Mouse (Mus musculus): ENCODE data around the gene Dcaf17.

The Dcaf17 gene

GRCm38 (mm10) chr2:71055300-71056114 lies at the start of gene Dcaf17, which contains the start of gene Mettl8:
Dcaf17 (plus strand) TSS chr2:71055328.
Mettl8 (minus strand) TSS chr2:71055583.
- in situ Hi-C loops (cut with MboI, MseI): no loop called here

- in situ Hi-C loops (cut with MboI, MseI): no loop called here
These were observed 43.3 kb upstream of the Dcaf17 start for GRCm38 (mm10) chr2:71011816-71012215.

DNA sequence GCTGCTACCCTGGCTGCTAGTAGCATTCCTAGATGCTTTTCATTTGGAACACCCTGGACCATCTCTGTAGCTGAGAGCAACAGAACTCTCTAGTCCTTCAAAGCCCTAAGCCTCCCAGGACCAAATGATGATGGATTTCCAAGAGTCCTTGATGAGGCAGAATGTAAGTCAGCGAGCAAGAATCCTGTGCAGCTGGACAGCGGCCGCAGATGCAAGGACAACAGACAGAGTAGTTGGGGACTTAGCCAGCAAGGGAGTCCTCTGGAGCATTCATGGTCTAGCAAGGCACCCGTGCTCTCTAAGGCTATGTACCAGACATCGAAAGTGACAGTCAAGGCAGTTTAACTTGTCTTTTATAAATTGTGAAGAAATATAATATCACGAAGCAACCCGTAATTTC lies 41.6 kb upstream of the Dcaf17 start:
- in situ Hi-C loops (cut with MboI, MseI): no loop called here

DNA sequence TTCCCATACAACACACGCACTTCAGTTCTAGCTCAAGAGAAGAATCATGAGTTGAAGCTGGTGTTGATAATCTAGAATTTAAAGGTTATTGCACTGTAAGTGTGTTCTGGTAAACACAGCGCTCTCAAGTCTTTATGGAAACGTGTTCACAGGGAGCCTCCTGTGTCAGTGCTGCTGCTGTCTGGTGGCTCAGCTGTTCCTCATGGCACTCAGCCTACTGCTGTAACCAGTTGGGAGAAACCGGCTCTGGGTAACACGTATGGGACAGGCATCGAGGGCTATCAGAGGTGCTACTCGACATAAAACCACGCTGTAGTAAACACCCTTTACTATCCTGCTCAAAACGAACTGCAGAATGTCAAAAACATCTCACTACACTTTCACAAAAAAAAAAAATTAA lies 35.9 kb upstream of the Dcaf17 start:
- in situ Hi-C loops (cut with MboI, MseI): no loop called here

GRCm38 (mm10) chr2:71019704-71020375 lies 35.3 kb upstream of the Dcaf17 start:
- in situ Hi-C loops (cut with MboI, MseI): no loop called here

GRCm38 (mm10) chr2:71020674-71021073 lies 34.5 kb upstream of the Dcaf17 start:
- in situ Hi-C loops (cut with MboI, MseI): no loop called here

GRCm38 (mm10) chr2:71022991-71023390 lies 32.1 kb upstream of the Dcaf17 start:
- in situ Hi-C loops (cut with MboI, MseI): no loop called here

- in situ Hi-C loops (cut with MboI, MseI): no loop called here
These were observed 31.1 kb upstream of the Dcaf17 start for GRCm38 (mm10) chr2:71023986-71024385.

DNA sequence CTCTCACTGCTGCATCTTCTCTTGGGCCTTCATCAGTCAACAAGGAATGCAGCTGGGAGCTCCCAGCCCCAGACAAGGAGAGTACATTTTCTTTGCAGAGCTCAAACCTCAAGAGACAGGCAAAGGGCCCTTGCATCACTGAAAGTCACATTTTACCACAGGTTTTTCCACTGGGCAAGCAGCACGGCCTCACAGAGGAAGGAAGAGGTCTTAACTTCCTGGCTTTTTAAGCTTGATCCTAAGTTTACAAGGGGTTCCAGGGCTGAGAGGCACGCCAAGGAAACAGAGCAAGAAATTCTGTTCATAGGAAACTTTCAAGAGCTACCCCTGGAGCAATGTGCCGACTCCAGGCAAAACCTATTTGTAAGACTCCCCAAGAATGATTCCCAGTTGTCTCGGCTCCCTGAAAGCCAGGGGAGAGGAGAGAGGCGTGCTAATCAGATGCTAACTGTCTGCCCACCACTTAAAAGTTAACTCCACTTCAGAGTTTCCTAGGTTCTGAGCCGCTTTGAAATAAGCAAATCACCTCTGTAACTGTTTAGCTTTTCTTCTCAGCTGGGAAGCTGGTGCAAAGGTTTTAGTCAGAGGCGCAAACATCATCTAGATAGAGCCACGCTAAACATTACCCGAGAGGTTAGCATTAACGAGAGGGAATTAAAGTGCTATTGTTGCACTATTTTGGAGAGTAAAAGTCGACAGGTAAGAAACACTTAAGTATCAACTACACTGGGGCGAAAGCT lies 29.4 kb upstream of the Dcaf17 start:
- in situ Hi-C loops (cut with MboI, MseI): no loop called here

DNA sequence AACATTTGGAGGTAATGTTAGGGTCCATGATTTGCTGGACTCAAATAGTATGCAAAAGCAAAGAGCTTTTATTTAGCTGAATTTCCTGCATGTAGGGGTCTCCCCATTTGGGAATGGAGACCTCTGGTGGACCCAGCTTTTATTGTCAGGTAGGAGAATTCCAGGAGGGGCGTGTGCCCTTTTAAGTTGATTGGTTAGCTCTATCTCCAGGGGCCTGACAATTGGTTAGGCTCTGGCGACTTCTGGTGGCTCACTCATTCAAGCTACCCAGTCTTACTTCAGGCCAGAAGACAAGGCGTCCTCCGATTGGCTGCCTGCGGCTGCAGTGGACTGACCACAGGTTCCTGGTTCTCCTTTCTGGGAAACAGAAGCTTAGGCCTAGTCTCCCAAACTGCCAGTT lies 28.3 kb upstream of the Dcaf17 start:
- in situ Hi-C loops (cut with MboI, MseI): no loop called here

DNA sequence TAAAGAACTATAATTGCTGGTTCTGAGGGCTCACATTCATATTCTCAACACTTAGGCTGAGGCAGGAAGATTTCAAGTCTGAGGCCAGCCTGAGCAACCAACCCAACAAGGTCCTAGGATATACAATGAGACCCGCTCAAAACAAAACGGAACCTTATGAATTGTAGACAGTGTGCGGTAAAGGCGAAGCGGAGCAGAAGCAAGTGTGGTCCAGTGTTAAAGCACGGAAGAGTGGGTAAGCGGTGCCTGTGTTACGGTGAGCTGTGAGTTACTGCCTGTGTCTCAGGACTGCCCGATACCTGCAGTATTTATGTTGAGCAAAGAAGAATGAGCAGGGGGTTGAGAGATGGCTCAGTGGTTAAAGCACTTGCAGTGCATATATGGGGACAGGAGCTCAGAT lies 27.5 kb upstream of the Dcaf17 start:
- in situ Hi-C loops (cut with MboI, MseI): no loop called here

DNA sequence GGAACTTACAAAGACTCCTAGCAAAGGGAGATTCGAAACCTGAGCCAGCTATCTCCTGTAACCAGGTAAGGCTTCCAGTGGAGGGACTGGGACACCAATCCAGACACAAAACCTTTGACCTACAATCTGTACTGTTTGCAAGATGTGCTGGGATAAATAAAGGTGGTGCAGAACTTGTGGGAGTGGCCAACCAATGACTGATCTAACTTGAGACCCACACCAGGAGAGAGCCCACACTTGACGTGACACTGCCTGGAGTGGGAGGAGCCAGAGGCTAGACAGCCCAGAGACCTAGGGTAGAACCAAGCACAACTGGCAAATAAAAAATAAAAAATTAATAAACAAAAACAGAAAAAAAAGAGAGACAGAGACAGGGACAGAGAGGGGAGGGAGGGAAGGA lies 24.5 kb upstream of the Dcaf17 start:
- in situ Hi-C loops (cut with MboI, MseI): loop anchor here in 1 of 2 experiments (5.0 kb wide), 1 partner anchor 77 kb away; no protein-coding TSS in a partner anchor

- in situ Hi-C loops (cut with MboI, MseI): loop anchor here in 1 of 2 experiments (5.0 kb wide), 1 partner anchor 75 kb away; no protein-coding TSS in a partner anchor
These were observed 22.9 kb upstream of the Dcaf17 start for GRCm38 (mm10) chr2:71031973-71032794.

DNA sequence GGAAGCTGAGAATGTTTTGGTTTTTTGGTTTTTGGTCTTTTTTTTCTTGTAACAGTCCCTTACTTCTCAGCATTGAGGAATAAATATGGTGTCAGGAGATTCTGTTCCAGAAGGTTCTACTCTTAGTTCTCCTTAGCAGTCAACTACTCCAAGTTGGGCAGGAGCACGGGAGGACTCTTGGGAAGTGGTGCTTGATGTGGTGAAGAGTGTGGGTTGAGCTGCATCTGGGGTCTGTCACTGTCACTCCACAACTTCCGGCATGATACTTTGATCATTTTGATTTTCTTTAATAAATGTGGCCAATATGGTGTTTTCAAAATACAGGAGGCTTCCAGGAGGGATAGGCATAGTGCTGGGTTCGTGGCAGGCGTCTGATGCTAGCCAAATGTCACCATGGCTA lies 22.1 kb upstream of the Dcaf17 start:
- in situ Hi-C loops (cut with MboI, MseI): loop anchor here in 1 of 2 experiments (5.0 kb wide), 1 partner anchor 74 kb away; no protein-coding TSS in a partner anchor

DNA sequence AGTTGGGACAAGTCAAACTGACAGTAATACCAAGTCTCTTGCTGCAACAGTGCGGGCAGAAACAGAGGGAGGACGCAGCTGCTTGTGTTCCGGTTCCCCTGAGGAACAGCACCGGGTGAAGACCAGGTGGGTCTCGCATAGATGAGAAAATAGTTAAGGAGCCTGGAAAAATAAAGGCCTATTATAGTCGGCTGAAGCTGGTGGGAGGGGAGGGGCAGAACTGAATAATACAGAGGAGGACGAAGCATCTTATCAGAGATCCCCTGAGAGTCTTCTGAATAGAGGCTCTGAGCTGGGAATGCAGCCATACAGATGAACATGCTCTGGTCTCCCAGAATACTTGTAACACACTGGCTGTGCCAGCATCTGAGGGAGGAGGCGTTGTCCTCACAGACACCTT lies 21.1 kb upstream of the Dcaf17 start:
- in situ Hi-C loops (cut with MboI, MseI): loop anchor here in 1 of 2 experiments (5.0 kb wide), 1 partner anchor 73 kb away; no protein-coding TSS in a partner anchor

- in situ Hi-C loops (cut with MboI, MseI): no loop called here
These were observed 17.7 kb upstream of the Dcaf17 start for GRCm38 (mm10) chr2:71037447-71037846.

GRCm38 (mm10) chr2:71039522-71040121 lies 15.5 kb upstream of the Dcaf17 start:
- in situ Hi-C loops (cut with MboI, MseI): loop anchor here (5.0 kb wide), 2 partner anchors 58 to 257 kb away; no protein-coding TSS in a partner anchor

DNA sequence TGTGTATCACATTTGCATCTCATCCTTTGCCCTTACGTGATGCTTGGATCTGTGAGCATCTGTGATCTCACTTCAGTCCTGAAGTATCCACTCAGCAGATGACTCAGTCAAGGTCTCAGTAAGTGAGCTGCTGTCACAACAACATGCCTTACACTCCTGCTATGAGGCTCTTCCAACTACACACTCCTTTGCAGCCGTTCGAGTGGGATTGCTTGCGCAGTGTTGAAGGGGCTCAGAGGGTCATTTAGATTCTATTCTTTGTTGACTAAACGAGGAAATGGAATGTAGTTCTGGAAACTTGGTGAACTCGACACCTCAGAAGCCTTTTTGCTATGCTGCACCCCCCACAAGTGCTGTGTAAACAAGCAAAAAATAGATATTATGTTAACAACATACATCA lies 9.0 kb upstream of the Dcaf17 start:
- in situ Hi-C loops (cut with MboI, MseI): no loop called here

DNA sequence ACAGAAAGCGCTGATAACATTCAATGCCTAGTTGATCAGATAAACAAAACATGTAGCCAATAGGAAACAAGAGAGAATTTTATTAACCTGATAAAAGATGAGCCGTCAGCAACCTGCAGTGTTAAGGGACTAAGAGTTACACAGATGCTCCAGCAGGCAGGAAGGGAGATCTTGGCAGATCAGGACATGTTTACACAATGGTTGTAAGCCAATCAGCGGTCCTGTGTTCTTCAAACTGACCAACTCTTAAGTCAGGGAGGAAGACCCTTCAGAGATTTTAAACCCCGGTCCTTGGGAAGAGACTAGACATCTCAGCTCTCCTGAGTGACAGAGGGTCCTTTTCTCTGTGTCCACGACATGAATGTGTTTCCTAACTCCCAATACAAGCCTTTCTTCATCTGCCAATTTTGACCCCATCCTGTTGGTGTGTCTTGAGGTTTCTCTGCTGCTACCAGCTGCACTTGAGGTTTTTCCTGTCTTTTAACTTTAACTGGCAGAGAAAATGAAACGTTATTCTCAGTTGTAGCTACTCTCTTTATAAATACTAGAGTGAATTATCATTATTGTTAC lies 8.3 kb upstream of the Dcaf17 start:
- in situ Hi-C loops (cut with MboI, MseI): no loop called here

DNA sequence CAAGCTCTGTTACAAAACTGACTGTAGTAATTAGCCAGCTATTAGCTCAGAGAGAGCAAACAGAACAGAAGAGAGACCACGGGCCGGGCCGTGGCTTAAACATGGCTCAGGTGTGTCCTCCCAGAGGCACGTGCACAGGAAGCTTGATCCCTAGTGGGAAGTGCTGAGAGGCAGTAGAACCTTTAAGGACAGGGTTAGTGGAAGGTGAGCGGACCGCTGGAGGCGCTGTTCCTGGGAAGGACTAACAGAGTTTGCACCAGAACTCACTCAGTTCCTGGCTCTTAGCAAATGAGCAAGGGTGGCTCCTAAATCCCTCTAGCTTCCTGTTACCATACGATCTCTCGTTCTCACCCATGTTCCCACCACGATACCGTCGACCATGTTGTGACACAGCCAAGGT lies 6.2 kb upstream of the Dcaf17 start:
- in situ Hi-C loops (cut with MboI, MseI): no loop called here
